Comparison of ENCODE assay signal across 31 mouse cellular contexts in the genomic region with DNA sequence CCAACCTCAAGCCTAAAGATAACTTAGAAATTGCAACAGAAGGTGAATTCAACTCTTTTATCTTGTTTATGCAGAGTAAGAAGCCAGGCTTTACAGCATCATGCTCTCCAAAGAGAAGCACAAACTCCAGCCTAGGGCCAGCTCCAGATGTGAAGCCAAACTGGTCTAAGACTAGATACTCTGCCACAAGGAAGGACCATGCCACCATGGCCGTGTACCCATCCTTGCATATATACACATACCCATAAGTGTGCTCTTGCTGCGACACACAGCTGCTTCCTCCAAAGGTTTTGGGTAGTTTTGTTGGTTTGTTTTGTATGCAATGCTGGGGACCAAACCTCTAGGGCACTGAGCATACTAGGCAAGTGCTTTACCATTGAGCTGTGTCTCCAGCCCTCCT. TPM values are rescaled to one million over a fixed set of nuclear protein-coding genes. Genes with fewer than 3 reads are reported as not detected.
"Had no signal": no experiment of that assay in that cellular context is flagged by ENCODE, and none has a peak within 500 bp of the region (broad histone marks: within the 10 kb centered on the region; RNA-seq: fewer than 3 reads in every experiment).

No protein-coding gene starts in this region.

- DNase-seq: left cerebral cortex, postnatal 4 days; liver; liver, embryonic 13.5 days; liver, postnatal 0 days; lung, adult 18-20 months; lung, adult 2 months; lung, embryonic 14.5 days; lung, postnatal 10 days; lung, postnatal 14 days; lung, postnatal 36 days; lung, postnatal 4 days; midbrain, embryonic 14.5 days had no signal

- H3K27me3 ChIP-seq: limb, embryonic 12.5 days; limb, embryonic 13.5 days; limb, embryonic 15.5 days; liver, embryonic 13.5 days; liver, embryonic 15.5 days; lung, embryonic 15.5 days; midbrain, embryonic 12.5 days; midbrain, embryonic 13.5 days; midbrain, embryonic 15.5 days; neural tube, embryonic 12.5 days had no signal

- H3K9ac ChIP-seq: limb, embryonic 12.5 days; limb, embryonic 13.5 days; limb, embryonic 15.5 days; liver, embryonic 12.5 days; liver, embryonic 13.5 days; liver, embryonic 14.5 days; liver, embryonic 15.5 days; liver, postnatal 0 days; lung, embryonic 14.5 days; lung, embryonic 15.5 days; midbrain, embryonic 12.5 days; midbrain, embryonic 13.5 days; midbrain, embryonic 15.5 days; neural tube, embryonic 12.5 days had no signal

- H3K4me3 ChIP-seq: limb, embryonic 10.5 days; limb, embryonic 12.5 days; limb, embryonic 13.5 days; limb, embryonic 15.5 days; liver, embryonic 12.5 days; liver, embryonic 13.5 days; liver, embryonic 15.5 days; lung, embryonic 15.5 days; megakaryocyte, embryonic 14.5 days; midbrain, embryonic 10.5 days; midbrain, embryonic 12.5 days; midbrain, embryonic 13.5 days; midbrain, embryonic 15.5 days; myocyte; neural tube, embryonic 12.5 days had no signal

- H3K36me3 ChIP-seq: limb, embryonic 10.5 days; limb, embryonic 12.5 days; limb, embryonic 13.5 days; limb, embryonic 15.5 days; liver, embryonic 12.5 days; liver, embryonic 13.5 days; liver, embryonic 15.5 days; lung, embryonic 15.5 days; midbrain, embryonic 10.5 days; midbrain, embryonic 12.5 days; midbrain, embryonic 13.5 days; midbrain, embryonic 15.5 days; neural tube, embryonic 12.5 days had no signal

- H3K9me3 ChIP-seq: limb, embryonic 10.5 days; limb, embryonic 12.5 days; limb, embryonic 13.5 days; limb, embryonic 15.5 days; liver, embryonic 12.5 days; liver, embryonic 13.5 days; liver, embryonic 15.5 days; lung, embryonic 15.5 days; megakaryocyte, embryonic 14.5 days; midbrain, embryonic 10.5 days; midbrain, embryonic 12.5 days; midbrain, embryonic 13.5 days; midbrain, embryonic 15.5 days; neural tube, embryonic 12.5 days had no signal

- H3K4me1 ChIP-seq: limb, embryonic 10.5 days; limb, embryonic 13.5 days; limb, embryonic 15.5 days; liver, embryonic 12.5 days; liver, embryonic 13.5 days; liver, embryonic 15.5 days; lung, embryonic 15.5 days; megakaryocyte, embryonic 14.5 days; midbrain, embryonic 10.5 days; midbrain, embryonic 12.5 days; midbrain, embryonic 13.5 days; midbrain, embryonic 15.5 days; neural tube, embryonic 12.5 days had no signal

- H3K27ac ChIP-seq: limb, embryonic 10.5 days; limb, embryonic 12.5 days; limb, embryonic 13.5 days; limb, embryonic 15.5 days; liver, embryonic 12.5 days; liver, embryonic 13.5 days; liver, embryonic 14.5 days; liver, embryonic 15.5 days; lung, embryonic 15.5 days; macrophage; midbrain, embryonic 10.5 days; midbrain, embryonic 12.5 days; midbrain, embryonic 13.5 days; midbrain, embryonic 15.5 days; neural tube, embryonic 12.5 days had no signal

RNA-seq across cellular contexts. Expression of a gene that starts 32.7 kb away (rescaled TPM):
- total RNA-seq: liver, adult 2 months; megakaryocyte, adult 5-6 weeks; megakaryocyte-erythroid progenitor cell, adult 5-6 weeks had no signal
- polyA plus RNA-seq: liver, embryonic 15.5 days; liver, postnatal 0 days; macrophage; myocyte had no signal
